Mouse (Mus musculus): Measurements from ENCODE around the gene Dnase2a.

GRCm38 (mm10) chr8:84901071-84901470 is 7.3 kb upstream of the Dnase2a start:
- no peak for TF ChIP-seq CTCF (IDR thresholded peaks at IDR 0.05; ENCODE audit: borderline replicate concordance, insufficient read depth, low read depth, low read length)
- TF ChIP-seq POLR2A (IDR thresholded peaks at IDR 0.05; ENCODE audit: borderline replicate concordance, insufficient read depth, low read length): no peak

Measured in cerebellum, adult 2 months (tissue).